ENCODE assay signal across 8 mouse cellular contexts in genomic region chr16:38091706-38092105, GRCm38 (mm10). TPM values are rescaled to one million over a fixed set of nuclear protein-coding genes. Genes with fewer than 3 reads are reported as not detected.
DNase-seq lines count a peak whose midpoint lies in the region; ATAC-seq and TF ChIP-seq lines count a peak whose summit lies in the region.

No protein-coding gene starts in this region.

- peaks cover 3% of the 10 kb centered on the region; the same call in 1 of the 2 replicates for H3K36me3 ChIP-seq in embryonic facial prominence, embryonic 13.5 days
- H3K36me3 ChIP-seq in intestine, embryonic 14.5 days (ENCODE audit: control insufficient read depth, insufficient read depth, low read length) = peaks cover 4% of the 10 kb centered on the region; the same call in 1 of the 2 replicates
- no peaks in the 10 kb centered on the region for H3K36me3 ChIP-seq in midbrain, postnatal 0 days (ENCODE audit: insufficient read depth, low read length)

- 8% methylated on average over 5 of the region's 5 CpGs for WGBS in embryonic facial prominence, embryonic 13.5 days
- WGBS in intestine, embryonic 14.5 days = 13% methylated on average over 5 of the region's 5 CpGs
- 2% methylated on average over 5 of the region's 5 CpGs for WGBS in midbrain, postnatal 0 days

- peak overlapping the region; percentile 98 for H3K4me3 ChIP-seq in left cerebral cortex, adult 2 months
- peak overlapping the region; percentile 94 for H3K4me3 ChIP-seq in embryonic facial prominence, embryonic 13.5 days
- peak overlapping the region; percentile 77 for H3K4me3 ChIP-seq in intestine, embryonic 14.5 days (ENCODE audit: low read depth, low read length)
- peak overlapping the region; percentile 92 for H3K4me3 ChIP-seq in midbrain, postnatal 0 days (ENCODE audit: low read depth, low read length)

- H3K4me1 ChIP-seq in embryonic facial prominence, embryonic 13.5 days = peaks cover 36% of the 10 kb centered on the region
- peaks cover 25% of the 10 kb centered on the region for H3K4me1 ChIP-seq in intestine, embryonic 14.5 days (replicated peaks; ENCODE audit: control insufficient read depth, insufficient read depth, low read length)
- peaks cover 14% of the 10 kb centered on the region for H3K4me1 ChIP-seq in midbrain, postnatal 0 days (ENCODE audit: insufficient read depth, low read length)

- no peak for DNase-seq in left cerebral cortex, adult 2 months (ENCODE audit: extremely low spot score in 1 of 2, low spot score in 2 of 2)
- DNase-seq in left cerebral cortex, postnatal 14 days (ENCODE audit: low spot score in 2 of 2) = no peak
- no peak for DNase-seq in intestine, embryonic 14.5 days (ENCODE audit: low spot score)
- no peak for DNase-seq in midbrain, postnatal 0 days (ENCODE audit: low spot score)
- no peak for DNase-seq in testis, postnatal 14 days (ENCODE audit: low spot score)
- no peak for DNase-seq in cerebellum, adult 11 months
- DNase-seq in thymus, postnatal 25 days = no peak

- peak overlapping the region; percentile 84 for H3K4me2 ChIP-seq in embryonic facial prominence, embryonic 13.5 days
- H3K4me2 ChIP-seq in intestine, embryonic 14.5 days (ENCODE audit: low read length) = peak overlapping the region; percentile 64
- H3K4me2 ChIP-seq in midbrain, postnatal 0 days (ENCODE audit: low read depth, low read length, poor library complexity, severe bottlenecking) = peak overlapping the region; percentile 79

- no peak for ATAC-seq in embryonic facial prominence, embryonic 13.5 days (ENCODE audit: insufficient number of reproducible peaks, insufficient read depth, low FRiP score, low TSS enrichment, low read depth)
- ATAC-seq in intestine, embryonic 14.5 days (replicated peaks; ENCODE audit: low FRiP score, low TSS enrichment, low read depth) = no peak
- no peak for ATAC-seq in midbrain, postnatal 0 days (ENCODE audit: low FRiP score)

- no peaks in the 10 kb centered on the region for H3K27me3 ChIP-seq in embryonic facial prominence, embryonic 13.5 days
- no peaks in the 10 kb centered on the region for H3K27me3 ChIP-seq in intestine, embryonic 14.5 days (replicated peaks; ENCODE audit: control insufficient read depth, insufficient read depth, low read length)
- no peaks in the 10 kb centered on the region for H3K27me3 ChIP-seq in midbrain, postnatal 0 days (ENCODE audit: insufficient read depth, low read length)

- TF ChIP-seq CTCF in left cerebral cortex, adult 2 months (IDR thresholded peaks at IDR 0.05) = no peak
- no peak for TF ChIP-seq CTCF in midbrain, postnatal 0 days (IDR thresholded peaks at IDR 0.05)

- no peaks in the 10 kb centered on the region for H3K9me3 ChIP-seq in embryonic facial prominence, embryonic 13.5 days
- no peaks in the 10 kb centered on the region for H3K9me3 ChIP-seq in intestine, embryonic 14.5 days (ENCODE audit: control insufficient read depth, low read length)
- no peaks in the 10 kb centered on the region for H3K9me3 ChIP-seq in midbrain, postnatal 0 days (ENCODE audit: low read length)

- peak overlapping the region; percentile 67 for H3K9ac ChIP-seq in embryonic facial prominence, embryonic 13.5 days
- H3K9ac ChIP-seq in intestine, embryonic 14.5 days (ENCODE audit: low read length) = peak overlapping the region; percentile 93
- peak overlapping the region; percentile 100; the same call in 1 of the 2 replicates for H3K9ac ChIP-seq in midbrain, postnatal 0 days (replicated peaks; ENCODE audit: low read length, poor library complexity, severe bottlenecking)

- no peak overlapping the region for H3K27ac ChIP-seq in left cerebral cortex, adult 2 months
- H3K27ac ChIP-seq in embryonic facial prominence, embryonic 13.5 days = no peak overlapping the region
- H3K27ac ChIP-seq in intestine, embryonic 14.5 days (ENCODE audit: low read depth) = no peak overlapping the region
- no peak overlapping the region for H3K27ac ChIP-seq in midbrain, postnatal 0 days (ENCODE audit: low read depth, low read length)

- intact Hi-C loops in left cerebral cortex, adult 2 months (cut with DNase I) = loop anchor here (1.0 to 2.0 kb wide), 2 partner anchors 43 to 106 kb away; no protein-coding TSS in a partner anchor
- intact Hi-C loops in left cerebral cortex, postnatal 14 days (cut with DNase I) = loop anchor here (2.0 to 5.0 kb wide), 2 partner anchors 105 to 224 kb away; partner anchors contain the start of gene Lrrc58

RNA-seq across cellular contexts. Expression of gene Gsk3b, which starts 2.9 kb away (rescaled TPM):
- 100 to 1,000 TPM; 179 to 181 TPM for total RNA-seq in left cerebral cortex, adult 2 months (2021)
- total RNA-seq in left cerebral cortex, postnatal 14 days (2021) = 100 to 1,000 TPM; 205 to 206 TPM
- polyA plus RNA-seq in embryonic facial prominence, embryonic 13.5 days (2015; fragmentation: Nextera tagmentation; extraction: Ambion mirVana) = 72.2 and 75.2 TPM in 2 replicates
- polyA plus RNA-seq in intestine, embryonic 14.5 days (2014; fragmentation: Nextera tagmentation; extraction: Ambion mirVana) = 63.9 and 66.0 TPM in 2 replicates
- 116 and 148 TPM in 2 replicates for total RNA-seq in midbrain, postnatal 0 days (2014; rRNA removed)
- 135 and 150 TPM in 2 replicates for polyA plus RNA-seq in midbrain, postnatal 0 days (2015; fragmentation: Nextera tagmentation; extraction: Ambion mirVana)
